Mouse (Mus musculus) limb, embryonic 14.5 days (tissue): Measurements from ENCODE around the gene Tmem100. TPM values are rescaled to one million over a fixed set of nuclear protein-coding genes. Genes with fewer than 3 reads are reported as not detected.
A peak's percentile ranks its signal among the peaks of the same experiment; 100 is the strongest.

Experiments used
- ATAC-seq: fragments of 200-750 bp; cut with Nextera tagmentation; 2 replicates; pipeline ENCODE4 v1.8.0; 2017; ENCODE audit warnings: low read depth, moderate number of reproducible peaks, moderate TSS enrichment; ENCODE audit not compliant: low FRiP score
- DNase-seq: peaks from one replicate; pipeline ENCODE4 v3.0.0-alpha.2; 2015; ENCODE audit warnings: low spot score
- H3K27ac ChIP-seq: fragments of 300-500 bp; sonication (generic); replicated peaks from 2 replicates; pipeline ENCODE4 v1.5.1; 2014; ENCODE audit warnings: low read depth, mild to moderate bottlenecking, low read length, moderate library complexity, mixed read lengths
- H3K27me3 ChIP-seq: fragments of 300-500 bp; sonication (generic); 2 replicates; pipeline ENCODE4 v1.6.1; 2014; ENCODE audit warnings: low read length, mixed read lengths; ENCODE audit not compliant: control insufficient read depth, insufficient read depth
- H3K36me3 ChIP-seq: fragments of 300-500 bp; sonication (generic); 2 replicates; pipeline ENCODE4 v1.6.1; 2014; ENCODE audit warnings: mild to moderate bottlenecking, low read length, moderate library complexity, mixed read lengths; ENCODE audit not compliant: control insufficient read depth, insufficient read depth
- H3K4me1 ChIP-seq: fragments of 300-500 bp; sonication (generic); 2 replicates; pipeline ENCODE4 v1.6.1; 2014; ENCODE audit warnings: antibody characterized with exemption, low read length, mixed read lengths; ENCODE audit not compliant: control insufficient read depth, insufficient read depth
- H3K4me2 ChIP-seq: fragments of 300-500 bp; sonication (generic); replicated peaks from 2 replicates; pipeline ENCODE4 v1.6.1; 2014; ENCODE audit warnings: low read depth, mild to moderate bottlenecking, low read length, moderate library complexity; ENCODE audit not compliant: severe bottlenecking
- H3K4me3 ChIP-seq: fragments of 300-500 bp; sonication (generic); replicated peaks from 2 replicates; pipeline ENCODE4 v1.5.1; 2014; ENCODE audit warnings: low read length
- H3K9ac ChIP-seq: fragments of 300-500 bp; sonication (generic); 2 replicates; pipeline ENCODE4 v1.6.1; 2014; ENCODE audit warnings: mild to moderate bottlenecking, low read depth, low read length, moderate library complexity; ENCODE audit not compliant: severe bottlenecking
- H3K9me3 ChIP-seq: fragments of 300-500 bp; sonication (generic); 2 replicates; pipeline ENCODE4 v1.6.1; 2016; ENCODE audit warnings: low read length; ENCODE audit not compliant: control insufficient read depth
- POLR2A ChIP-seq: fragments of 200-500 bp; IDR thresholded peaks from 2 replicates; pipeline ENCODE4 v1.8.0; 2012; ENCODE audit warnings: inconsistent platforms, mild to moderate bottlenecking, moderate library complexity, borderline replicate concordance; ENCODE audit not compliant: insufficient read depth, insufficient read length; ENCODE audit errors: extremely low read depth
- WGBS: fragments of 180-500 bp; shearing (Covaris S2); extraction: QIAGEN DNeasy Blood & Tissue Kit; methylation state at CpG from one replicate; pipeline ENCODE4 v1.1.7; 2014; 5-methylcytosine and 5-hydroxymethylcytosine counted together
- polyA plus RNA-seq, 2 experiments: library from polyadenylated mRNA; depleted of rRNA in 1 of 2; stranded (reverse) in 1 of 2; unstranded in 1 of 2; fragments of >200 nt; fragmentation: Nextera tagmentation in 1 of 2; extraction: Ambion mirVana in 1 of 2; gene quantifications; 2 replicates each; pipeline versions ENCODE4 v1.2.1 to v1.2.3; 2012 to 2014

Gene Tmem100
- polyA plus RNA-seq (2012; rRNA removed) = 12.6 and 16.4 TPM in 2 replicates
- polyA plus RNA-seq (2014; fragmentation: Nextera tagmentation; extraction: Ambion mirVana) = 20.1 and 23.9 TPM in 2 replicates

DNA sequence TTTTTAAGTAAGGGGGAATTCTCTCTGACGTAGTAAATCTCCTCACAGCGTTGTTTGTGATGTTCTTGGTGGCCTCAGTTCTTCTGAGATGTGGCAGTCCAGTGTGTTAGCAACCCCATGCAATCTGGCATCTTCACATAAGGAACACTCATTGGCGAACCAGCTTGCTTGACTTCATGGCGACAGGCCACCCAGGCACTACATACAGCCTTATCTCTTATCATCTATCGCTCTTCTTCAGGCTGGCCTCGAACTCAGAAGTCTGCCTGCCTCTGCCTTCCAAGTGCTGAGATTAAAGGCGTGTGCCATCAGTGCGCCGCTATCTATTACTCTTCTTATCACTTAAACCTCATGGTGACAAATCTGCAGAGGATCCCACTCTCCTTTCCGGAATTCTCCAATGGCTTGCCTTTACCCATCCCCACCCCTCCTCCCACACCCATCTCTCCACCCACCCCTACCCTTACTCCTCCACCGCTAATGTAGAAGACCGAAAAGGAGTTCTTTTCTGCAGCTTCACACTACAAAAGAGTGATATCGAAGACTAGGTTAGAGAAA lies at the start of gene Tmem100:
Gene Tmem100 (plus strand): TSS at position 508 of the 558 bp plus-strand sequence.
- Histone ChIP-seq H3K4me2 (peak within 1 kb of the TSS; percentile 50), H3K27ac (0 out of 2 replicates have a peak within 1 kb of the TSS, but pooled peaks have one; percentile 5), H3K4me3 (peak within 1 kb of the TSS; percentile 35), H3K9me3 (no peaks in the 10 kb centered on the region), H3K4me1 (peaks cover 43% of the 10 kb centered on the region), H3K36me3 (no peaks in the 10 kb centered on the region), H3K9ac (peak within 1 kb of the TSS; percentile 57), H3K27me3 (no peaks in the 10 kb centered on the region)
- ATAC-seq (no peak), DNase-seq (no peak)
- WGBS = 43% methylated on average over 13 of the region's 13 CpGs
- TF ChIP-seq POLR2A = no peak

- H3K36me3 ChIP-seq = no peaks in the 10 kb centered on the region
- H3K4me2 ChIP-seq = no peak overlapping the region
- WGBS = 77% methylated on average over 2 of the region's 2 CpGs
- H3K9me3 ChIP-seq = no peaks in the 10 kb centered on the region
- no peak for TF ChIP-seq POLR2A
- DNase-seq (no peak), ATAC-seq (no peak)
- no peaks in the 10 kb centered on the region for H3K27me3 ChIP-seq
- peaks cover 11% of the 10 kb centered on the region; the same call in 1 of the 2 replicates for H3K4me1 ChIP-seq
- no peak overlapping the region for H3K4me3 ChIP-seq
- no peak overlapping the region for H3K9ac ChIP-seq
- H3K27ac ChIP-seq = no peak overlapping the region
Measured at GRCm38 (mm10) chr11:89982918-89983317, 47.2 kb upstream of the Tmem100 start.

DNA sequence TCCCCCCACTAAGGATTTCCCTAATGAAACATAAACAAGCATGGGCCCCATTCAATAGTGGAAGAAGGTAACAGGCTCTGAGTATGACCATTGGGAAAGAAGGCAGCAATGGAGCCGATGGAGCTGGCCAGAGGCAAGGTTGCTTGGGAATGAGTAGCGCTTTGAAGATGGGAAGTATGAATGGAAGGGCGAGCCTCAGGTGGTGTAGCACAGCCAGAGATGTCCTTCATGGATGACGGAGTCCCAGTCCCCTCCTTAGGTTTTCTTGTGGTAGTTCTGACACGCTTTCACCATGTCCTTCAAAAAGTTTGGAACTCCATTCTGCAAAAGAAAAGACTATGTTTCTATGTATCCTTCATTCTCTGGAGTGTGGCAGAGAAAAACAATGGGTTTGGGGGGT lies 45.7 kb upstream of the Tmem100 start:
- Histone ChIP-seq H3K4me1 (no peaks in the 10 kb centered on the region), H3K9me3 (no peaks in the 10 kb centered on the region), H3K27ac (no peak overlapping the region), H3K4me3 (no peak overlapping the region), H3K27me3 (no peaks in the 10 kb centered on the region), H3K9ac (no peak overlapping the region), H3K36me3 (no peaks in the 10 kb centered on the region), H3K4me2 (no peak overlapping the region)
- TF ChIP-seq POLR2A = no peak
- ATAC-seq (no peak), DNase-seq (no peak)
- 92% methylated on average over 5 of the region's 5 CpGs for WGBS

- no peak for ATAC-seq
- no peaks in the 10 kb centered on the region for H3K9me3 ChIP-seq
- no peaks in the 10 kb centered on the region for H3K27me3 ChIP-seq
- 80% methylated on average over 10 of the region's 10 CpGs for WGBS
- no peak for TF ChIP-seq POLR2A
- no peak for DNase-seq
- no peak overlapping the region for H3K9ac ChIP-seq
- no peak overlapping the region for H3K4me3 ChIP-seq
- H3K36me3 ChIP-seq = no peaks in the 10 kb centered on the region
- no peaks in the 10 kb centered on the region for H3K4me1 ChIP-seq
- H3K27ac ChIP-seq = no peak overlapping the region
- H3K4me2 ChIP-seq = no peak overlapping the region
Measured at GRCm38 (mm10) chr11:89985200-89986187, 44.7 kb upstream of the Tmem100 start.

DNA sequence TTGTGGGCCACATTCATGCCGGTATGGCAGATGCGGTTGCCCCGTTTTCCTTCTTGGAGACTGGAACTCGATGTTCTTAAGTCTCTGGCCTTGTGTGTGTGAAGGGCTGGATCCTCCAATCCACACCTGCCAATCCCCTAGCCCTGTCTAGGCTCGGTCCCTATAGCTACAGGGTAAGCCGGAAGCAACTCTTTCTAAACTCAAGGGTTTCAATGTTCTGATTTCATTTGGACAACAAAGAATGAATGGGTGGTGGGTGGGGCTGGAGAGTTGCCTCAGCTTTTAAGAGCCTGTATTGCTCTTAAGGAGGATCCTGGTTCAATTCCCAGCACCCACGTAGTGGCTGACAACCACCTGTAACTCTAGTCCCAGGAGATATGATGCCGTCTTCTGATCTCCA lies 43.6 kb upstream of the Tmem100 start:
- WGBS = 92% methylated on average over 8 of the region's 8 CpGs

More for the DNA sequence above, 43.6 kb upstream of the Tmem100 start:
- Histone ChIP-seq H3K4me1 (no peaks in the 10 kb centered on the region), H3K4me2 (no peak overlapping the region), H3K9me3 (no peaks in the 10 kb centered on the region), H3K27me3 (no peaks in the 10 kb centered on the region), H3K36me3 (no peaks in the 10 kb centered on the region), H3K27ac (no peak overlapping the region), H3K9ac (no peak overlapping the region), H3K4me3 (no peak overlapping the region)
- ATAC-seq (no peak), DNase-seq (no peak)
- TF ChIP-seq POLR2A = no peak
